Mouse (Mus musculus): ENCODE data around the gene Spop. TPM values are rescaled to one million over a fixed set of nuclear protein-coding genes. Genes with fewer than 3 reads are reported as not detected.

The Spop gene
- polyA plus RNA-seq, 1 experiment = 94.8 TPM

DNA sequence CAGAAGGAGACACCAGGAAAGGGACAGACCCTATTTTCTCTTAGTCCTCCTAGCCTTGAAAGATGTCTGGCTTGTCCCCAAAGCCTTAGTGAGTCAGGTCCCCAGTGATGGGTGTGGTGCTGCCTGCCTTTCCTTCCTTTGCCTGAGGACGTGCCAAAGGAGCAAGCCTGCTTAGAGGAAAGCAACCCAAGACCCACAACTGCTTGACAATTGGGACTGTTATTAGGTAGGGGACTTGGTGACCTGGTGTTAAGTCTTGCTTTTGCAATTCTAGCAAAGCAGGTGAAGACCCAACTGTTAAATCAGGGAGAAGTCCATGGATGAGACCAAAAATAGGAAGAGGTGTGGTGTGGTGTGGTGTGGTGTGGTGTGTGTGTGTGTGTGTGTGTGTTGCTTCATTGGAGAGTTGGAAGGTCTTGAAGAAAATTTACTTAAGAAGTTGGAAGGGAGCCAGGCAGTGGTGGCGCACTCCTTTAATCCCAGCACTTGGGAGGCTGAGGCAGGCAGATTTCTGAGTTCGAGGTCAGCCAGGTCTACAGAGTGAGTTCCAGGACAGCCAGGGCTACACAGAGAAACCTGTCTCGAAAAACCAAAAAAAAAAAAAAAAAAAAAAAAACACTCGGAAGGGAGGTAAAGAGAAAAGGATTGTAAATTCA, 30.4 kb upstream of the Spop start:
- peaks cover 5% of the 10 kb centered on the region; the same call in 1 of the 2 replicates for H3K4me1 ChIP-seq (ENCODE audit: control insufficient read depth, insufficient read depth, insufficient read length, low read length)
- H3K27ac ChIP-seq (replicated peaks; ENCODE audit: low read depth, low read length) = peak overlapping the region; percentile 74
- H3K4me3 ChIP-seq (ENCODE audit: insufficient read depth, low read depth, low read length) = no peak overlapping the region

DNA sequence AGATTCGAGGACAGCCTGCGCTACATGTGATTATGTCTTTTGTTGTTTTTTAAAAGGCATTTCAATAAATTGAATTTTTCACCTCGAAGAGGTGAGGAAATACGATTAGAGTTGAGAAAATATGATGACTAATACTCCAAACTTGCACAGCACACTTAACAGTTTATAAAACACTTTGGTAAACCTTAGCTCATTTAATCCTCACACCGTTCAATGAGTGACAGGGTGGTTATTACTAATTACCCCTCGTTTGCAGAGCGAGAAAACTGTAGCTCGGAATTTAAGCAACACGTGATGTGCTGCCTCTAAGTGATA, 29.9 kb upstream of the Spop start:
- Histone ChIP-seq H3K27ac (replicated peaks; ENCODE audit: low read depth, low read length) (peak overlapping the region; percentile 50), H3K4me3 (ENCODE audit: insufficient read depth, low read depth, low read length) (peak overlapping the region; percentile 24), H3K4me1 (ENCODE audit: control insufficient read depth, insufficient read depth, insufficient read length, low read length) (peaks cover 5% of the 10 kb centered on the region; the same call in 1 of the 2 replicates)

DNA sequence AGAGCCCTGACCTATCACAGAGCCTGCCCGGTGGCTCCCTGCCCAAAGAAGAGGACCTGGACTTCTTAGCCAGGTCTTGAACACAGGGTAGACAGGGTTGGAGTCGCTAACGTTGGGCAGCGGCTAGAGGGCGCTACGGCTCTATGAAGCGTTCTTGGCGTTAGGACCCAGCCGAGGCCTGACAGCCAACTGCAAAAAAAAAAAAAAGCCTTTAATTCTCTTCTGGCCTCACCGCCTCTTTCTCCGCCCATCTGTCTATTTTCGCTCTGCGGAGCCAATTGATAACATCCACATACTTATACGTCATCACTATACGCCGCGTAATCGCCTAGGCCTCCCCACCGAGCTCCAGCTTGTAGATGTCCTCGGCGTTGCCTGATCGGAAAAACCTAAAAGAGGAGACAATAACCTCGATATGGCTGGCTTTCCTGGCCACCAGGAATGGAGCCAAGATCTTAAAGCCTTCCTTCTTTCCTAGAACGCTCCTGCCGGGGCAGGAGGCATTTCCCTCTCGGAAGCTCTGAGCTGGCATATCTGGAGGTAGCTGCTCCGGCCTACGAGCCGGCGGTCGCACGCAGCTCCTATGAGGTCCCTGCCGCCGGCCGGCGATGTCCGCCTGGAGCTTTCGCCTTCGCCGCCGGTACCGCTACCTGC, 29.4 kb upstream of the Spop start, which contains the start of gene Slc35b1:
TSS of gene Slc35b1 (plus strand) at position 374 of the 654 bp plus-strand sequence.
- peaks cover 5% of the 10 kb centered on the region; the same call in 1 of the 2 replicates for H3K4me1 ChIP-seq (ENCODE audit: control insufficient read depth, insufficient read depth, insufficient read length, low read length)
- H3K27ac ChIP-seq (replicated peaks; ENCODE audit: low read depth, low read length) = peak within 1 kb of the TSS; percentile 99
- H3K4me3 ChIP-seq (ENCODE audit: insufficient read depth, low read depth, low read length) = peak within 1 kb of the TSS; percentile 92

DNA sequence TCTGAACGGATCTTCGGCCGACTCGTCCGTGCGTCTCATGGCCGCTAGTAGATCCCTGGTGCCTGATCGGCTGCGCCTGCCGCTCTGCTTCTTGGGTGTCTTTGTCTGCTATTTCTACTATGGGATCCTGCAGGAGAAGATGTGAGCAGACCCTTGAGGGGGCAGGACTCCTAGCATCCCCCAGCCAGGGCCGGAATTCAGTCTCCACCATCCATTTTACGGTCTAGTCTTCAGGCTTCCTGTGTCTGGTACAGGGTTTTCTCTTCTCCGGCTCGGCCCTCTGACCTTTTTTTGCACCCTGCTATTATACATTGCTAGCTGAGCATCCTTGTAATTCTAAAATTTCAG, 28.9 kb upstream of the Spop start:
- H3K4me3 ChIP-seq (ENCODE audit: insufficient read depth, low read depth, low read length) = peak overlapping the region; percentile 92
- H3K27ac ChIP-seq (replicated peaks; ENCODE audit: low read depth, low read length) = peak overlapping the region; percentile 75
- H3K4me1 ChIP-seq (ENCODE audit: control insufficient read depth, insufficient read depth, insufficient read length, low read length) = peaks cover 5% of the 10 kb centered on the region; the same call in 1 of the 2 replicates

DNA sequence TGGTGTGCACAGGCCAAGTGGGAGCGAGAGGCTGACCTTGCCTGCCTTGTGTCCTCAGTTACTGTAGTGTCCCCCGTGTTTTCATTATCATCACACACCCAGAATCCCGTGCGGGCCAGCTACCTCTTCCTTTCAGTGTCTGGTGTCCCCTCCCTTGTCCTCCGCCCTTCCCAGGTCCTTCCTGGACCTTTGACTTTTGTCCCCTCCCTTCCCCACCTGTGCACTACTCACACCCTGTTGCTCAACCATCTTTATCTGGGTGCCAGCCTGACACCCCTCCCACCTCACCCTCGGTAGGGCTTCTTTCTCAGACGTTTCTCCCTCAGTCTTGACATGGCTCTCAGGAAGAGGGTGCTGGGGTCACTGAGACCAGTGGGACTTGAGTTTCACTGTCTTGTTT, 26.5 kb upstream of the Spop start:
- Histone ChIP-seq H3K4me3 (ENCODE audit: insufficient read depth, low read depth, low read length) (no peak overlapping the region), H3K4me1 (ENCODE audit: control insufficient read depth, insufficient read depth, insufficient read length, low read length) (peaks cover 7% of the 10 kb centered on the region; the same call in 1 of the 2 replicates), H3K27ac (replicated peaks; ENCODE audit: low read depth, low read length) (no peak overlapping the region)

DNA sequence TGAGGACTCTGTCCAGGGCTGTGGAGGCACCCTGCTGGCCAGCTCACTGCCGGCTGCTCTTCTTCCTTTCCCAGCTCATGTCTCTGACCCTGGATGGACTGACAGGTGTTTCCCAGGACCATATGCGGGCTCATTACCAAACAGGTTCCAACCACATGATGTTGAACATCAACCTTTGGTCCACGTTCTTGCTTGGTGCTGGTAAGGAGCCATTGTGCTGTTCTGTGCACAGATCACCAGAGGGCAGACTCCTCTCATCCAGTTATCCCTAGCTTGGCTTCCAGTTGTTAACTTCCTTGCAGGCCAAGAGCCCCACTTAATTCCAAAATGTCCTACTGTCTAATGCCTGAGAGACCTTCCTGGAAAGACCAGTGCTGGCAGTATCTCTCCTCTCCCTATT, 24.9 kb upstream of the Spop start:
- no peak overlapping the region for H3K27ac ChIP-seq (replicated peaks; ENCODE audit: low read depth, low read length)
- peaks cover 11% of the 10 kb centered on the region; the same call in 1 of the 2 replicates for H3K4me1 ChIP-seq (ENCODE audit: control insufficient read depth, insufficient read depth, insufficient read length, low read length)
- H3K4me3 ChIP-seq (ENCODE audit: insufficient read depth, low read depth, low read length) = no peak overlapping the region

DNA sequence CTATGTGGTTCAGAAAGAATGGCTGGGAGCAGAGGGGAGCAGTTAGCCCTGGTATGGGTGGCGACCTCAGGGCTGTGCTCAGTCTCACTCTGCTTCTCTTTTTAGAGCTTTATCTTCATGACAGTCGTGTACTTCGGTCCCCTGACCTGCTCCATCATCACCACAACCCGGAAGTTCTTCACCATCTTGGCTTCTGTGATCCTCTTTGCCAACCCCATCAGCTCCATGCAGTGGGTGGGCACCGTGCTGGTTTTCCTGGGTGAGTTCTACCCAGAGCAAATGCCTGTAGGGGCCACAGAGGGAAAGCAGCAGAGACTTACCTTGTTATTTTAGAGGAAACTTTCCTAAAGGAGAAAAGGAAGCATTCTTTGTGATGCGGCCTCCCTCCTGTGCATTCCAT, 23.5 kb upstream of the Spop start:
- H3K27ac ChIP-seq (replicated peaks; ENCODE audit: low read depth, low read length) = no peak overlapping the region
- H3K4me3 ChIP-seq (ENCODE audit: insufficient read depth, low read depth, low read length) = no peak overlapping the region
- peaks cover 9% of the 10 kb centered on the region; the same call in 1 of the 2 replicates for H3K4me1 ChIP-seq (ENCODE audit: control insufficient read depth, insufficient read depth, insufficient read length, low read length)

DNA sequence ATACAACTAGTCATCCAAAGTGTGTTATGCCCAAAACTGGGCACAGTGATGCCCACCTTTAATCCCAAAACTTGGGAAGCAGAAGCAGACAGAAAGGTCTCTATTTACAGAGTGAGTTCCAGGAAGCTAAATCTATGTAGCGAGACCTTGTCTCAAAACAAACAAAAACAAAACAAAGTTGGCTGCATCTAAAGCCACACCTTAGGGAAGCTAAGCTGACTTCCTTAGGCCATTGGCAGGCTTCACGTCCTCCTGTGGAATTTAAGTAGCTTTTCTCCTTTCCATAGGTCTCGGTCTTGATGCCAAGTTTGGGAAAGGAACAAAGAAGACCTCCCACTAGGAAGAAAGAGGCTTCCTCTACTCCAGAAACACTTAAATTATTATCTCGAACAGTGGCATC, 22.7 kb upstream of the Spop start:
- Histone ChIP-seq H3K4me1 (ENCODE audit: control insufficient read depth, insufficient read depth, insufficient read length, low read length) (peaks cover 9% of the 10 kb centered on the region; the same call in 1 of the 2 replicates), H3K4me3 (ENCODE audit: insufficient read depth, low read depth, low read length) (no peak overlapping the region), H3K27ac (replicated peaks; ENCODE audit: low read depth, low read length) (no peak overlapping the region)

DNA sequence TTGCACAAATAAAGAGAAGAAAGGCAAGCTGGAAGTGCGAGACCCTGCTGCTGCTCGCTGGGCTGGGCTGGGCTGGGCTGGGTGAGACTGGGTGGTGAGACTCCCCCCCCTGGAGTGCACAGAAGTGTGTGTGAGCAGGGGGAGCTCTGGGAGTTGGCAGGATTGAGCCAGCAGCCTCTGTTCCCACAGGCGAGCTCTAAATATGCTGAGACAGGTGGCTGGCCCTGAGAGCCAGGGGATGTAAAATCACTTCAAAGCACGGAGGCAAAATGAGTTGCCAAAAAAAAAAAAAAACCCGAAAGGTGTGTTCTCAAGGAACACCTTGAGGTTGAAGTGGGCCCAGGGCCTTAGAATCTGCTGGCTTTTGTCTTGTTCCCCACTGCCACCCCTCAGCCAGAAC, 22.1 kb upstream of the Spop start:
- peaks cover 9% of the 10 kb centered on the region; the same call in 1 of the 2 replicates for H3K4me1 ChIP-seq (ENCODE audit: control insufficient read depth, insufficient read depth, insufficient read length, low read length)
- no peak overlapping the region for H3K27ac ChIP-seq (replicated peaks; ENCODE audit: low read depth, low read length)
- H3K4me3 ChIP-seq (ENCODE audit: insufficient read depth, low read depth, low read length) = no peak overlapping the region

DNA sequence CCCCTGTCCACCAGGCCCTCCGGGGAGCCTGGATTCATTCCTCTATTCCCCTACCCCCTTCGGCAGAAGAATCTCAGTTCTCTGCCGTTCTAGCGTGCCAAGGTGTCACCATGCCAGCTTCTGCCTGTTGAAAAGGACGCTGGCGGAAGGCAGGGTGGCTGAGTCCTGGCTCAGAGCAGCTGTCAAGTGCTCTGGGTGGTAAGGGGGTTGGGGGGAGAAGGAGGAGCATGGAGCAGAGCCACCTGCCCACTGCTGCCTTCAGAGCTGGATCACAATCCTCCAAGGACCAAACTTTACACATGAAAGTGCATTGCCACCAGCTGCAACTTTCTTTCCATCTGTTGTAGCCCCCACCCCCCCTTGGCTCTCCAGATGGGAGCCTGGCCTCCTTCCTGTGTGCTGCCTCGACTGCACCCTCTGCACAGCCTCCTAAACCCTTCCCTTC, 21.6 kb upstream of the Spop start:
- Histone ChIP-seq H3K27ac (replicated peaks; ENCODE audit: low read depth, low read length) (0 out of 2 replicates have a peak overlapping the region, but pooled peaks have one; percentile 24), H3K4me3 (ENCODE audit: insufficient read depth, low read depth, low read length) (no peak overlapping the region), H3K4me1 (ENCODE audit: control insufficient read depth, insufficient read depth, insufficient read length, low read length) (peaks cover 9% of the 10 kb centered on the region; the same call in 1 of the 2 replicates)

DNA sequence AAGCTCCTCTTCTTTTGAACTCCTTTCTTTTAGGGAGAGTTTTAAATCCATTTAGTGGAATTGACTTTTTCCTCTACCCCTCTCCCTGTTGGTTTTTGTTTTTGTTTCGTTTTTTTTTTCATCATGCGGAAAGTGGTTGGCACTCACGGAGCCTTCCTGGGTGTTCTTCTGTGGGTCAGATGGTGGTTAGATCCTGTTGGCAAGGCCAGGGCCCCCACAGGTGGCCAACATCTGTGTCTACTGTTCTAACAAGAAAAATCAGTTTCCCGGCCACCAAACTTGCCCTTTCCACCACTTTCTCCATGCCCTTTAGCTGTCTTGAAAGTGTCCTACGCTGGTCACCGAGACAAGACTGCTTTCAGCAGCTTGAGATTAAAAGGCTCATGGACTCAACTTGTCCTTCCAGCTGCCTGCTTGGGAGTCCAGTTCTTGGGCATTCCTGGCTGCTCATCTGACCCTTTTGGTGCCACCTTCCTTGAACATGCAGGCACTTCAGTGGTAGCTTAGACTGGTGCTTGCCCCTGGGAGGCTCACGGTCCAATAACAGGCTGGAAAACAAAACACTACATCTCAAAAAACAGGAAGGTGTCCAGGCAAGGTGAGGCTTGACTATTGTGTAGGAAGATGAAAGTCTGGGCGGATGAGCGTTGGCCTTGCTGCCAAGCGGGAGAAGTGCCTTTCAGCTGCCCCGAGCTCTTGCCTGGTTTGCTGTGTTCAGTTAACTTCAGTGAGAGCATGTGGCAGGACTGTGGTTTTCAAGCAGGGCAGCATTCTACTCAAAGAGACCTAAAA, 21.0 kb upstream of the Spop start:
- H3K4me1 ChIP-seq (ENCODE audit: control insufficient read depth, insufficient read depth, insufficient read length, low read length) = peaks cover 9% of the 10 kb centered on the region; the same call in 1 of the 2 replicates
- no peak overlapping the region for H3K4me3 ChIP-seq (ENCODE audit: insufficient read depth, low read depth, low read length)
- peak overlapping the region; percentile 24; the same call in 1 of the 2 replicates for H3K27ac ChIP-seq (replicated peaks; ENCODE audit: low read depth, low read length)

DNA sequence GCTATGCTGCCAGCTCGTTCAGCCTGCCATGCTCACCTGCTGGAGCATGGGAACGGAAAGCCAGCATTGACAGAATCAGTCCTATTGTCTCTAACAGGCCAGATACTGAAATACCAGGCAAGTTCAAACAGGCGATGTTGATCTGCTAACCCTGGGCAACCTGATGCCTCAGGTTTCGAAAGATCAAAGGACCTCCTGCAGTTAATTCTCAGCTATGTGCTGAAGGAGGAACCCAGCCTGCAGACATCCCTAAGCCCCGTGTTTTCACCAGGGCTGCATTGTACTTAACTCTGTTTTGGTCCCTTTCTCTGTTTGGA, 20.4 kb upstream of the Spop start:
- Histone ChIP-seq H3K4me1 (ENCODE audit: control insufficient read depth, insufficient read depth, insufficient read length, low read length) (peaks cover 9% of the 10 kb centered on the region; the same call in 1 of the 2 replicates), H3K4me3 (ENCODE audit: insufficient read depth, low read depth, low read length) (no peak overlapping the region), H3K27ac (replicated peaks; ENCODE audit: low read depth, low read length) (no peak overlapping the region)

DNA sequence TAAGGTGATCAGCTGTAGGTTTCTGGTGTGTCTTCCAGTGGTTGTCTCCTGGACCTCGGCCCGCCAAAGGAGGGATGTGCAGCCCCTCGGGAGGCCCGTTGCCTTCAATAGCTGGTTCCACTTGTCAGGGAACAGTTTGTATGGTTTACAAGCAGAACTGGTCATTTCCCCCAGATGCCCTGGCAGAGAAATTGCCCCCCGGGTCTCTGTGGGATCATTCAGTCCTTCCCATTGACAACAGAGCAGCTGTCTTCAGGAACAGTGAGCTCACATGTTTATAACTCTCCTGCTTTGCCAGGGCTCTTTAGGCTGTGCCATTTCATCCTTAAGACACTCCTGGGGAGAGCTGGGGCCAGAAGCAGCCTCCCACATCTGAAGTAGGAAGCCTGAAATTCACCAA, 19.8 kb upstream of the Spop start:
- H3K4me1 ChIP-seq (ENCODE audit: control insufficient read depth, insufficient read depth, insufficient read length, low read length) = peaks cover 9% of the 10 kb centered on the region; the same call in 1 of the 2 replicates
- H3K27ac ChIP-seq (replicated peaks; ENCODE audit: low read depth, low read length) = no peak overlapping the region
- no peak overlapping the region for H3K4me3 ChIP-seq (ENCODE audit: insufficient read depth, low read depth, low read length)

DNA sequence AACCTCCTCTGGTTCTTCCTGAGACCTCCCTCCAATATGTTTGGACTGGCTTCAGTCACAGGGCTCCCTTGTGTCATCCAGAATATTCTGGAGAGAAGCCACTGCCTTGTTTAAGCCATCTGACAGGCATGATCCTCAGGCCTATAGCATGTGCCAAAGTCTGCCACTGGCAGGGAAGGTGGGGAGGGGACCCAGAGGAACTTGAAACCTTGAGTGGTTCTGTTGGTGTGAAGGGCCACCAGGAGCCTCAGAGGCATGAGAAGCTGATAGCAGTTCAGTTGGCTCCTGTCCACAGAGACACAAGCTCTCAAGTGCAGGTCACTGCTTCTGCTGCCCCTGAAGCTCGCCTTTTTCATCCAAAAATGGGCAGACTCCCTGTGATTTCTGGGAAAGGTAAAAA, 17.3 kb upstream of the Spop start:
- H3K27ac ChIP-seq (replicated peaks; ENCODE audit: low read depth, low read length) = no peak overlapping the region
- H3K4me1 ChIP-seq (ENCODE audit: control insufficient read depth, insufficient read depth, insufficient read length, low read length) = peaks cover 9% of the 10 kb centered on the region; the same call in 1 of the 2 replicates
- no peak overlapping the region for H3K4me3 ChIP-seq (ENCODE audit: insufficient read depth, low read depth, low read length)

All from brown adipose tissue, adult 24 weeks (tissue).